Mouse (Mus musculus) right cerebral cortex, adult 18-20 months (tissue): Measurements from ENCODE around the gene Rapgef3.

Experiments used
- DNase-seq: peaks from one replicate; pipeline ENCODE4 v3.0.0; 2022; ENCODE audit warnings: mixed read lengths

Rapgef3 gene

GRCm38 (mm10) chr15:97767280-97768186 is at the start of gene Rapgef3:
Rapgef3 (minus strand) TSS chr15:97767972.
- peak; percentile 81 for DNase-seq

GRCm38 (mm10) chr15:97816199-97816994 is 48.6 kb upstream of the Rapgef3 start:
- no peak for DNase-seq

GRCm38 (mm10) chr15:97815254-97815653 is 47.5 kb upstream of the Rapgef3 start:
- no peak for DNase-seq

- no peak for DNase-seq
Observed at GRCm38 (mm10) chr15:97814703-97815102, 46.9 kb upstream of the Rapgef3 start.

- DNase-seq = no peak
Observed at GRCm38 (mm10) chr15:97813452-97814204, 45.9 kb upstream of the Rapgef3 start.

GRCm38 (mm10) chr15:97812875-97813274 is 45.1 kb upstream of the Rapgef3 start:
- DNase-seq = no peak

GRCm38 (mm10) chr15:97812126-97812525 is 44.4 kb upstream of the Rapgef3 start:
- DNase-seq = peak; percentile 94

- DNase-seq = no peak
Observed at GRCm38 (mm10) chr15:97811307-97811706, 43.5 kb upstream of the Rapgef3 start.

GRCm38 (mm10) chr15:97810399-97810798 is 42.6 kb upstream of the Rapgef3 start:
- no peak for DNase-seq

- DNase-seq = no peak
Observed at GRCm38 (mm10) chr15:97809942-97810341, 42.2 kb upstream of the Rapgef3 start.

GRCm38 (mm10) chr15:97809206-97809605 is 41.4 kb upstream of the Rapgef3 start:
- DNase-seq = no peak

GRCm38 (mm10) chr15:97808532-97808931 is 40.8 kb upstream of the Rapgef3 start:
- no peak for DNase-seq

- no peak for DNase-seq
Observed at GRCm38 (mm10) chr15:97807867-97808266, 40.1 kb upstream of the Rapgef3 start.

- DNase-seq = no peak
Observed at GRCm38 (mm10) chr15:97802575-97802974, 34.8 kb upstream of the Rapgef3 start.

GRCm38 (mm10) chr15:97801811-97802210 is 34.0 kb upstream of the Rapgef3 start:
- no peak for DNase-seq

GRCm38 (mm10) chr15:97800853-97801252 is 33.1 kb upstream of the Rapgef3 start:
- DNase-seq = no peak

- no peak for DNase-seq
Observed at GRCm38 (mm10) chr15:97799446-97799845, 31.7 kb upstream of the Rapgef3 start.

- DNase-seq = no peak
Observed at GRCm38 (mm10) chr15:97798134-97798533, 30.4 kb upstream of the Rapgef3 start.

- no peak for DNase-seq
Observed at GRCm38 (mm10) chr15:97796674-97797310, 29.0 kb upstream of the Rapgef3 start.

GRCm38 (mm10) chr15:97795559-97796235 is 27.9 kb upstream of the Rapgef3 start:
- no peak for DNase-seq

GRCm38 (mm10) chr15:97794268-97794667 is 26.5 kb upstream of the Rapgef3 start:
- DNase-seq = no peak
